Mouse (Mus musculus): ENCODE data around the gene Ophn1.

DNA sequence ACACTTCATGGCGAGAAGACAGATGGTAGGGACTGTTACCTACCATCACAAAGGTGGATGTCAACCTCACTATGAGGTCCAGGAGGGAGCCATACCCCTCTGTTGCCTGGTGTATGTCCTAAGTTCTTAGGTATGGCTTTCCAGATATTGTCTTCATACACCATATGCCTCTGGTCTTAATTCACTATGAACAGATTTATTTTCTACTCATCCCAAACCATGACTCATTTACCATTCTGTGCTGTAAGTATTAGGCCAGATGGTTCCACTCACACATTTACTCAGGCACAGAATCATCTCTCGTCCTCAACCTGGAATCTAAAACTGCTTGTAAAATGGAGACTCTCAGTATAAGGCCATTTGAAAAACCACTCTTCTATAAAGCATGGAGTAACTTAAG is 135.7 kb downstream of the Ophn1 start:
- TF ChIP-seq CTCF (IDR thresholded peaks at IDR 0.05; ENCODE audit: low read depth, low read length) = no peak
- TF ChIP-seq TAL1 (conservative IDR thresholded peaks at IDR 0.05; ENCODE audit: low read depth, low read length) = no peak
- no peak for TF ChIP-seq GATA2 (IDR thresholded peaks at IDR 0.05; ENCODE audit: borderline replicate concordance, low read depth, low read length)
- no peak for TF ChIP-seq GATA1 (IDR thresholded peaks at IDR 0.05; ENCODE audit: borderline replicate concordance, low read length)
